Mouse (Mus musculus): ENCODE data around the gene Ddah1. TPM values are rescaled to one million over a fixed set of nuclear protein-coding genes. Genes with fewer than 3 reads are reported as not detected.

Ddah1 gene
- not detected for total RNA-seq (2023)

DNA sequence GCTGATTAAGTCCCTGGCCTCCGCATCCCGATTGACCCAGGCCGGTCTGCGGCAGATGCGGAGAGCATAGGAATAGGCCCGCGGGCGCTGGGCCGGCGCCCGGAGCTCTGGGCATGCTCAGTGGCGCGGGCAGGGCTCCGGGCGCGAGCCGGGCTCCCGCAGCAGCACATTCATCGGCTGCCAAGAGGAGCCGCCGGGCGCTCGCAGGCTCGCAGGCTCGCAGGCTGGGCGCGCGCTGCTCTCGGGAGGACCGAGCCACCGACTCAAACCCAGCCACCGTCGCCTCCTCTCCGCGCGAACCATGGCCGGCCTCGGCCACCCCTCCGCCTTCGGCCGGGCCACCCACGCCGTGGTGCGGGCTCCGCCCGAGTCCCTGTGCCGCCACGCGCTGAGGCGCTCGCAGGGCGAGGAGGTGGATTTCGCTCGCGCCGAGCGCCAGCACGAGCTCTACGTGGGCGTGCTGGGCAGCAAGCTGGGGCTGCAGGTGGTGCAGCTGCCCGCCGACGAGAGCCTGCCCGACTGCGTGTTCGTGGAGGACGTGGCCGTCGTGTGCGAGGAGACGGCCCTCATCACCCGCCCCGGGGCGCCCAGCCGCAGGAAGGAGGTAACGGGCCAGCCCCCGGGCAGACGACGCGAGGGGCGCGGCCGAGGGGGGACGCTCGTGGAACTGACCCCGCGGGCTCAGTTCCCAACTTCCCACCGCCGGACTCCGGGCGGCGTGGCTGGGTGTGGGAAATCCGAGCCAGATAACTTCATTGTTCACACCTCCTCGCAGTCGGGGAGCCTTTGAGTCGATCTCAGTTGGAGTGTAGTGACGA is at the start of gene Ddah1:
Ddah1 (plus strand) TSS at position 115 of the 818 bp plus-strand sequence.

DNA sequence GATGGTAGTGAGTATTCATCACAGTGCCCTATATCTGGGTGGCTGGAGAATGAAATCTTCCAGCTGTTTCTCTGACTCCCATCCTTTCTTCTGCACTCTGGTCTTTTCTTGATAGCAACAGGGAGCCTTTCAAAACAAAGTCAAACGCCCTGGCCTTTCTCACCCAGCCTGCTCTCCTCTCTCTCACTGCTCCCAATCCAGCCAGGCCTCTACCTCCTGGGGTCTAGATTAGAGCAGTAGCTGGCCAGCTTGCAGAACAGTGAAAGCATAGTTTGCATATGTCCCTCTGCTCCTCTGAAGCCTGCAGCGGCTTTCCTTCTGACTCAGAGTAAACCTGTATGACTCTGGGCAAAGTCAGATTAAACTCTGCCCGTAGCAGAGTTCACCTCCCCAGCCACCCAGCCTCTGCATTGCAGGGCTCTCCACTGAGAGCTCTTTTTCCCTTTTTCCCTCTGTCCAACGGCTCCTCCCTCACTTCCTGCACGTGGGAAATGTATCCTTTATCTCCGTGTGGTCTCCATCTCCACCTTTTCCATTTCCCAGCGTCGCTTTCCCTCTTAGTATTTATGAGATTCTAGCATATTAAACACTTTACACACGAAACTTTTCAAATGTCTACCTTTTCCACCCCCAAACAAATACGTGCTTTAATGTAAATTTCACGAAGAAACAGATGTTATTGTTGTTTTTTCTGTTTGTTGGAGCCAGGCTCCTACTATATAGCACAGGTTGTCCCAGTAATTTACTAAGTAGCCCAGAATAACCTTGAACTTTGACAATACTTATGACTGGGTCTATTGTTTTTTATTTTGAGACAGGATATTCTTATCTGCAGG is 163.8 kb downstream of the Ddah1 start, which contains the start of gene Bcl10:
Bcl10 (plus strand) TSS at position 786 of the 836 bp plus-strand sequence.

DNA sequence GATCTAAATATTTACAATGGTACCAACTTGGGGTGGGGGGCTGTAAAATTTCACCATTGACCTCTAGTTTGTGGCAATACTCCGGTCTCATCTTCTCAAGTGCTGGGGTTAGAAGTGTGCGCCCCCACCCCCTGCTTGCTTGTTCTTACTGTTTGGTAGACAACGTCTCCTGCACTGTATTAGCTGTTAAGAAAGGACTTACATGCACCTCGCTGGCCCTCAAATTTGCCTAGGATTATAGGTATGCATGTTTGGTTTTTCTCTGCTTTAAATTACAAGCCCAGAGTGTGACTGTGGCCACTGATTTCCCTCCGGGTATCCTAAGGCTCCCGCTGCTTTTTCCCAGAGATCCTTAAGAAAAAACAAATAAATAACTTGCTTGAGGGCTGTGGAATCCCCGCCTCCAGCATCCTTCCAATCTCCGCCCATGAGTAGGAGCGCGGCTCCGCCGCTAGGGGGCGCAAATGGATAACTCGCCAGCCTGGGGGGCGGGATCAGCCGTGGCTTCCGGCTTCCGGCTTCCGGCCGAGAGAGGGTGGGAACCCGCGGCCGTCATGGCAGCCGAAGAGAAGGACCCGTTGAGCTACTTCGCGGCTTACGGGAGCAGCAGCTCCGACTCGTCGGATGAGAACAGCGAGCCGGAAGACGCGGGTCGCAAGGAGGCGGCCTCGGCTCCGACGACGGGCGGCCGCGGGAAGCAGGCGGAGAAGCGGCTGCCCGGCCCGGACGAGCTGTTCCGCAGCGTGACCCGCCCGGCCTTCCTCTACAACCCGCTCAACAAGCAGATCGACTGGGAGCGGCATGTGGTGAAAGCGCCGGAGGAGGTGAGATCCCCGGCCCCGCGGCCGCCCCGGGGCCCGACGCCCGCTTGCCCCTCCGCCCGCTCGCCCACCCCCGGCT is 179.3 kb downstream of the Ddah1 start, which contains the start of gene 2410004B18Rik:
2410004B18Rik (plus strand) TSS at position 510 of the 900 bp plus-strand sequence.

Other genes with a start within 250 kb of the Ddah1 start
- gene Znhit6, start 182.5 kb upstream of the Ddah1 start, total RNA-seq (2023): 1 to 10 TPM; 6.0 to 6.6 TPM
- 1 to 10 TPM; 1.5 TPM for gene Ccn1, start 108.7 kb upstream of the Ddah1 start, total RNA-seq (2023)
- gene Bcl10, start 164.1 kb downstream of the Ddah1 start, total RNA-seq (2023): 10 to 100 TPM; 96.3 to 97.9 TPM
- 10 to 100 TPM; 38.2 to 39.7 TPM for gene 2410004B18Rik, start 179.3 kb downstream of the Ddah1 start, total RNA-seq (2023)
- gene Syde2, start 229.2 kb downstream of the Ddah1 start, total RNA-seq (2023): not detected

All from monocyte, adult 59 days (primary cell).